In the genomic region with DNA sequence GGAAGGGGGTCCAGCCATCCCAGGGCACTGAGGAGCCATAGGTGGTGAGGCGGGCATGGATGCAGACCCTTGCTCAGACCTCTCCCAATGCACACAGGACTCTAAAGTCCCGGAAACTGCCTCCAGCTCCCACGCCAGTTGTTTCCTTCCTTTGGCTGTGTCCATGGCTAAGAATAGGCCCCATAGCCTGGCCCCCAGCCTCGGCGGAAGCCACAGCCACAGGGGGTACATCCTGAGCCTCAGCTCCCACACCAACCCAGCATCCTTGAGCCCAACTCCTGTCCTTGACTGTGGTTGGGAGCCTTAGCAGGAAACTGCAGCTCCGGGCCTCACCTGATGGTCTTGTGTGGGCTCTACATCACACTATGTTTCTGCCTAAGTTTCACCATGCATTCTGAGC, we compare ENCODE assay signal across 8 mouse cellular contexts. TPM values are rescaled to one million over a fixed set of nuclear protein-coding genes. Genes with fewer than 3 reads are reported as not detected.
DNase-seq lines count a peak whose midpoint lies in the region; TF ChIP-seq lines count a peak whose summit lies in the region.

No protein-coding gene starts in this region.

- TF ChIP-seq POLR2A in kidney, adult 2 months (IDR thresholded peaks at IDR 0.05; ENCODE audit: low read depth, low read length) = no peak

- no peaks in the 10 kb centered on the region; the same call in 1 of the 2 replicates for H3K36me3 ChIP-seq in kidney, adult 2 months (ENCODE audit: control insufficient read depth, insufficient read depth, low read length)

- H3K4me1 ChIP-seq in kidney, adult 2 months (ENCODE audit: control insufficient read depth, insufficient read depth, low read length) = no peaks in the 10 kb centered on the region

- peak; percentile 46 for DNase-seq in gastrocnemius, adult 2 months
- DNase-seq in gastrocnemius, adult 18-20 months (ENCODE audit: low spot score) = no peak
- DNase-seq in heart, adult 8-10 months (ENCODE audit: low spot score) = peak; percentile 76
- peak; percentile 86 for DNase-seq in kidney, adult 2 months
- peak; percentile 76 for DNase-seq in lung, postnatal 10 days
- no peak for DNase-seq in cerebellum, adult 8-10 months
- no peak for DNase-seq in right cerebral cortex, adult 2 months (ENCODE audit: low spot score in 2 of 2)
- no peak for DNase-seq in urinary bladder, postnatal 25 days (ENCODE audit: low spot score)

- H3K4me3 ChIP-seq in gastrocnemius, adult 2 months = peak overlapping the region; percentile 45
- H3K4me3 ChIP-seq in kidney, adult 2 months (ENCODE audit: insufficient read depth, low read depth, low read length) = peak overlapping the region; percentile 13; the same call in 1 of the 2 replicates

- intact Hi-C loops in gastrocnemius, adult 2 months (cut with DNase I) = no loop called here

- 73% methylated on average over 6 of the region's 6 CpGs for WGBS in kidney, adult 2 months

- peak overlapping the region; percentile 76 for H3K27ac ChIP-seq in gastrocnemius, adult 2 months
- peak overlapping the region; percentile 79 for H3K27ac ChIP-seq in kidney, adult 2 months (ENCODE audit: insufficient read depth, low read depth, low read length)

- H3K27me3 ChIP-seq in kidney, adult 2 months (replicated peaks; ENCODE audit: control insufficient read depth, insufficient read depth, low read length) = no peaks in the 10 kb centered on the region

- TF ChIP-seq CTCF in gastrocnemius, adult 2 months (IDR thresholded peaks at IDR 0.05) = no peak
- TF ChIP-seq CTCF in kidney, adult 2 months (conservative IDR thresholded peaks at IDR 0.05; ENCODE audit: insufficient read depth, insufficient read length, low read depth, low read length) = no peak

RNA-seq across cellular contexts. Expression of gene Tbxa2r, which starts 1.7 kb away (rescaled TPM):
- under 1 TPM; 0.43 to 0.75 TPM for total RNA-seq in gastrocnemius, adult 2 months (2021)
- under 1 TPM; 0.16 to 0.55 TPM for total RNA-seq in gastrocnemius, adult 18-20 months (2021)
- 1 to 10 TPM; 2.7 to 5.4 (median 3.5) TPM for total RNA-seq in heart, adult 8-10 months (2022)
- polyA plus RNA-seq in kidney, adult 2 months (2012; rRNA removed) = 16.6 and 21.7 TPM in 2 replicates

RNA-seq across cellular contexts. Expression of gene Cactin, which starts 6.0 kb away (rescaled TPM):
- total RNA-seq in gastrocnemius, adult 2 months (2021) = 10 to 100 TPM in 1 of 2 experiments, 1 to 10 TPM in 1; 8.5 to 11.5 TPM
- 10 to 100 TPM; 10.1 to 10.9 TPM for total RNA-seq in gastrocnemius, adult 18-20 months (2021)
- total RNA-seq in heart, adult 8-10 months (2022) = 10 to 100 TPM; 14.4 to 19.2 (median 16.3) TPM
- polyA plus RNA-seq in kidney, adult 2 months (2012; rRNA removed) = 23.7 and 24.5 TPM in 2 replicates

RNA-seq across cellular contexts. Expression of gene Gipc3, which starts 16.2 kb away (rescaled TPM):
- 1 to 10 TPM in 1 of 2 experiments, under 1 TPM in 1; 0.69 to 1.3 TPM for total RNA-seq in gastrocnemius, adult 2 months (2021)
- total RNA-seq in gastrocnemius, adult 18-20 months (2021) = 1 to 10 TPM in 1 of 2 experiments, under 1 TPM in 1; 0.39 to 1.4 TPM
- 1 to 10 TPM; 4.1 to 6.6 (median 5.2) TPM for total RNA-seq in heart, adult 8-10 months (2022)
- 1.4 and 1.5 TPM in 2 replicates for polyA plus RNA-seq in kidney, adult 2 months (2012; rRNA removed)

RNA-seq across cellular contexts. Expression of gene Hmg20b, which starts 23.4 kb away (rescaled TPM):
- 10 to 100 TPM; 22.9 to 28.2 TPM for total RNA-seq in gastrocnemius, adult 2 months (2021)
- 10 to 100 TPM; 14.7 to 19.6 TPM for total RNA-seq in gastrocnemius, adult 18-20 months (2021)
- 10 to 100 TPM; 52.4 to 61.2 (median 57.1) TPM for total RNA-seq in heart, adult 8-10 months (2022)
- polyA plus RNA-seq in kidney, adult 2 months (2012; rRNA removed) = 66.4 and 82.1 TPM in 2 replicates

RNA-seq across cellular contexts. Expression of gene Mfsd12, which starts 30.4 kb away (rescaled TPM):
- total RNA-seq in gastrocnemius, adult 2 months (2021) = 1 to 10 TPM; 2.2 to 3.3 TPM
- 1 to 10 TPM; 2.3 to 2.8 TPM for total RNA-seq in gastrocnemius, adult 18-20 months (2021)
- 10 to 100 TPM in 1 of 4 experiments, 1 to 10 TPM in 3; 9.2 to 11.4 (median 9.8) TPM for total RNA-seq in heart, adult 8-10 months (2022)
- 23.4 and 28.1 TPM in 2 replicates for polyA plus RNA-seq in kidney, adult 2 months (2012; rRNA removed)

Comparison
In these comparisons a context has a peak if more than half of its experiments do, and no peak if none do; other contexts are left out.
1. DNase-seq: peak in gastrocnemius, adult 2 months (single experiment), heart, adult 8-10 months (single experiment), kidney, adult 2 months (single experiment) and lung, postnatal 10 days (single experiment); none in gastrocnemius, adult 18-20 months (single experiment), cerebellum, adult 8-10 months (single experiment), right cerebral cortex, adult 2 months (0 of 2) and urinary bladder, postnatal 25 days (single experiment).